Mouse (Mus musculus): ENCODE data around the gene Ift74. TPM values are rescaled to one million over a fixed set of nuclear protein-coding genes. Genes with fewer than 3 reads are reported as not detected.

Ift74 gene
- polyA plus RNA-seq (2012; rRNA removed): 13.8 and 15.6 TPM in 2 replicates

DNA sequence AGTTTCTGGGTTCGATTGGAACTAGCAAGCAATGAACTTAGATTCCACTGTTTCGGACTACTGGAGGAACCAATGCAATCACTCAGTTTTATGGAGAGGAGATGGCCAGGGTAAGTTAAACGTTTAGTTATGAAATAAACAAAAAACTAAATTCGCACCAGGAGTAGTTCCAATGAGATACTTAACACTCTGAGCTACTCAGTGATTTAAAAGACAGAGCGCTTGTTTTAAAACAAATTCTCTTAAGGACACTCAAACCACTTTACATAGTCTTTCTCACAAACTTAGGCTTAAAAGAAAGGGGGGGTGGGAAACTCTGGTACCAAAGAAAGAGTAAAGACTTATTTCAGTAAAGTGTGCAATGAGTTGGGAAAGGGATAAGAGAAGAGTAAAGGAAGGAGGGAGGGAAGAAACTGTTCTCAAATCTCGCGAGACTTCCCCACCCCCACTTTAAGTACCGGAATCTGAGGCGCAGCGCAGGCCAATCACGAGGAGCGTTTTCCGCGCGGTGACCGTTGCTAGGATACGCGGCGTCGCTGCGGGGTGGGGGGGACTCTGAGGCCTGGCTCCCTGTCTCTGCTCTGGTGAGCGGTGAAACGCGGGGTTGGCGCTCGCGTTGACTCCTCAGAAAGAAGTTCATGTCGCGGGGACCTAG, at the start of gene Ift74:
Ift74 (plus strand) TSS at position 520 of the 655 bp plus-strand sequence.

GRCm38 (mm10) chr4:94603031-94603629, 11.2 kb upstream of the Ift74 start, which contains the start of gene Plaa:
TSS of gene Plaa (minus strand) at chr4:94603244.

DNA sequence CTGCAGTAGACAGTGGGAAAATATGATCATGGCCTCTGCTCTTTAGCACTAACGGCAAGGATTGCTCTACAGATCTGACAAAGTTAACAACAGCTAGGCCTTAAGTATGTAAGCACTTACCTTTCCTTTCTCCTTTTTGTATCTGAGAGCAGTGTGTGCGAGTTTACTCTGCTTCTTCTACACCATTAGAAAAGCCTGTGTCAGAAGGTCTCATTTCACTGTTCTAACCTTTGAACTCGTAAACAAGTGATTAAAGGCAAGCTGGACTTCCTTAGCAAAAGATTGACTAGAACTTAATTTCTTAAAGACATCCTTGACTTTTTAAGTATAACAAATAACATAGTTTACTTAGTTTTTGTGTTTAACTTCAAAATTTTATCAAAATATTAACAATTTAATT, 35.6 kb downstream of the Ift74 start, which contains the start of gene Lrrc19:
Lrrc19 (minus strand) TSS at position 225 of the 400 bp plus-strand sequence.

GRCm38 (mm10) chr4:94738838-94739731, 124.8 kb downstream of the Ift74 start, which contains the start of gene Tek:
TSS of gene Tek (plus strand) at chr4:94739289.

Other genes with a start within 250 kb of the Ift74 start
- not detected in 2 replicates for gene Gm10306, start 57.9 kb upstream of the Ift74 start, polyA plus RNA-seq (2012; rRNA removed)
- 12.3 and 14.5 TPM in 2 replicates for gene Caap1, start 57.7 kb upstream of the Ift74 start, polyA plus RNA-seq (2012; rRNA removed)
- gene Plaa, start 11.2 kb upstream of the Ift74 start, polyA plus RNA-seq (2012; rRNA removed): 47.2 and 50.5 TPM in 2 replicates
- not detected in 2 replicates for gene Lrrc19, start 35.7 kb downstream of the Ift74 start, polyA plus RNA-seq (2012; rRNA removed)
- 6.9 and 7.2 TPM in 2 replicates for gene Tek, start 124.8 kb downstream of the Ift74 start, polyA plus RNA-seq (2012; rRNA removed)

All from central nervous system, embryonic 18 days (tissue).